Mouse (Mus musculus) spleen, postnatal 36 days (tissue): ENCODE data around the gene Gm5724.

Experiments used
- DNase-seq, 2 experiments: peaks; one replicate each; pipeline ENCODE4 v3.0.0; 2022; ENCODE audit warnings: low spot score in 2 of 2, mixed read lengths in 1 of 2

Gm5724 gene

DNA sequence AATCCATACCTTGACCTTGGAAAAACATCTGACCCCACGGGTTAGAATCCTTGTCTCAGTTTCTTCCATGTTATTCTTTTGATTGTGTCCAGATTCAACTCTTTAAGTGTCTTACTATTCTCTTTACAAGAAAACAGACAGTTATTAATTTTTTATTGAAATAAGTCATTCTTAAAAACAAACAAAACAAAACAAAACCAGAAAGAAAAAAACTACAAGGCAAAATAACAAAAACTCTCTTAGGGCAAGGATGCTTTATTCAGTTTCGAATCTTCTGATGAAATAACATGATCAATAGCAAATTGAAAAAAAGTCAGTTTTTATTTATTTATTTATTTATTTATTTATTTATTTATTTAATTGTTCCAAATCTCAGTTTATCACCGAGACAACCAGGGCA, at the start of gene Gm5724:
Gene Gm5724 (minus strand): TSS at position 101 of the 400 bp plus-strand sequence.
- no peak for DNase-seq

DNA sequence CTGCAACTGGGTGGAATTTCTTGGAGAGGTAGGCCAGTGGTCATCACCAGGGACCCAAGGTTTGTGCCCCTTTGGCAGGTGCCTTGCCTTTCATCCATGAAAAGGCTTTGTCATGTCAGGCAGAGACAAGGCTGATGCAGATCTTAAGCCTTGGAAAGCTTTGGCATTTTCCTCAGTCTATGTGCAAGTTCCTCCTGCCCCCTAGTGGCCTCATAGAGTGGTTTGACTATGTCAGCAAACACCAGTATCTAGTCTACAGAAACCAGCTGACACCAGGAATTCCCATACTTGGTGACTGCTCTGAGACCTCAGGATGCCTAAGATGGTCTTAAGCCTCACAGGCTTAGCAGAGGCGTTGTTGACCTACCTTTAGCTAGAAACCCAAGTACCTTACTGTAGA, 24.2 kb upstream of the Gm5724 start:
- no peak for DNase-seq

DNA sequence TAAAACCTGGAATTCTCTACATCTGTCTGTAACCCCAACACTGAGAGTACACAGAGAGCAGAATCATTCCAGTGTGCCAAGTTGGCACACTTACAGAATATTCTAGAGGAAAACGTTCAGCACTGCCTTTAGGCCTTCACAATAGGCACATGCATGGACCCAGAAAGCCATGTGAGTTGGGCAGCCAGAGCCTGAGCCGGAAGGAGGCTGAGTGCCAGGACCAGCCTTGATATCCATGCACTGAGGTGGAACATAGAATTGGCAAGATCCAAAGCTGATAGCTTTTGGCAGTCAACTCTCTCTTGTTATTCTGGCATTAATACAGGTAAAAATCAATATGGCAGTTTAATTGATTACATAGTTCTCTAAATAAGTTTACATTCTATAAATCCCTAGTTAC, 866 bp upstream of the Gm5724 start:
- no peak for DNase-seq

DNA sequence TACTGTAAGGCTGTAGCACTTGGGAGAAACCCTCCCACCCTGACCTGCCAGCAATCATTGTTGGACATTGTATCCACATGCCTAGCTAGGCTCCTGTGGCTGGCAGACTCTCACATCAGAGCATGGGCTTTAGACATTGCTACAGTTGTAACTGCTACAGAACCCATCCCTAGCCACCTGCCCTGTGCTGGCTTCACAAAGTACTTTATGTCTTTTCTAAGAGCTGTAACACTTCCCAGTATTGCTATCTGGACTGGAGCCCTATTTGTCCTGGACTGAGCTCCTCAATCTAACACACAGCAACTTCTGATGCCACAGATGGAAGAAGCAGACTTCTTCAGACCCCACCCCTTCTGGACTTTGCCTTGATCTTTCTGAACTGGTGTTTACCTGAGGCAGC, 82.4 kb downstream of the Gm5724 start:
- DNase-seq, result no peak

DNA sequence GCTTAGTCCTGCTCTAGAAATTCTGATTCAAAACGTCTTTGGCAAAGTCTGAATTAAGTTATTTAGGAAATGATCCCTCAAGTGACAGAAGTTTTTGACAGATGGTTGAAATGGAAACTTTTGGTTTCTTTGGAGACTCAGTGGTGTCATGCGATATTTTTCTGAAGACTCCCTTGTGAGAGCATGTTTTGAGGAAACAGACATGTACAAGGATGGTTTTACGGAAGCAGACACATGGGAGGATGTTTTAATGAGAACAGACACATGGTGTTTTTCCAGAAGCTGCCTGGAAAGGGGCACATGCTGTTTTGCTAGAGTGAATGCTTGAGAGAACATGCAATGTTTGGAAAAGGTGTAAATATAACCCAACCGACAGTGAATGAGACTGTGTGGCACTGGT, 86.6 kb downstream of the Gm5724 start:
- DNase-seq, result no peak
